Mouse (Mus musculus) myocyte (in vitro differentiated cells): ENCODE data around the gene Plek. TPM values are rescaled to one million over a fixed set of nuclear protein-coding genes. Genes with fewer than 3 reads are reported as not detected.

Experiments used
- H3K27me3 ChIP-seq: one replicate; pipeline ENCODE4 v1.6.1; 2011; ENCODE audit not compliant: control insufficient read depth, insufficient read depth, insufficient read length
- H3K36me3 ChIP-seq: one replicate; pipeline ENCODE4 v1.6.1; 2011; ENCODE audit not compliant: control insufficient read depth, insufficient read depth
- H3K4me2 ChIP-seq: one replicate; pipeline ENCODE4 v1.6.1; 2011; ENCODE audit warnings: low read depth, control low read depth
- H3K4me3 ChIP-seq: one replicate; pipeline ENCODE4 v1.5.1; 2011; ENCODE audit warnings: mild to moderate bottlenecking, control low read depth, moderate library complexity
- H3K79me2 ChIP-seq: one replicate; pipeline ENCODE4 v1.6.1; 2011; ENCODE audit not compliant: control insufficient read depth, insufficient read depth
- H3ac ChIP-seq: one replicate; pipeline ENCODE4 v1.6.1; 2011; ENCODE audit not compliant: control insufficient read depth, insufficient read length
- CEBPB ChIP-seq: IDR thresholded peaks from 2 replicates; pipeline ENCODE4 v1.6.1; 2011; ENCODE audit warnings: mild to moderate bottlenecking, moderate library complexity; ENCODE audit not compliant: poor library complexity, insufficient read depth, severe bottlenecking
- E2F4 ChIP-seq: IDR thresholded peaks from one replicate; pipeline ENCODE4 v1.6.1; 2011; ENCODE audit warnings: mild to moderate bottlenecking, control low read depth, moderate library complexity; ENCODE audit not compliant: insufficient read depth
- MAX ChIP-seq: IDR thresholded peaks from one replicate; pipeline ENCODE4 v1.6.1; 2011; ENCODE audit warnings: low read depth, mild to moderate bottlenecking, control low read depth
- MYOD1 ChIP-seq, 3 experiments: IDR thresholded peaks; one replicate each; pipeline ENCODE4 v1.6.1; 2011; ENCODE audit warnings: control low read depth in 2 of 3, low read depth in 2 of 3, mild to moderate bottlenecking in 2 of 3, moderate library complexity in 1 of 3; ENCODE audit not compliant: insufficient read length in 2 of 3, control insufficient read depth in 1 of 3
- MYOG ChIP-seq, 3 experiments: IDR thresholded peaks; one replicate each; pipeline ENCODE4 v1.6.1; 2011; ENCODE audit warnings: control low read depth in 2 of 3, low read depth in 2 of 3, mild to moderate bottlenecking in 2 of 3; ENCODE audit not compliant: insufficient read length in 2 of 3, control insufficient read depth in 1 of 3, insufficient read depth in 1 of 3
- POLR2A ChIP-seq: IDR thresholded peaks from one replicate; pipeline ENCODE4 v1.6.1; 2011; ENCODE audit warnings: low read depth, mild to moderate bottlenecking, control low read depth, moderate library complexity; ENCODE audit not compliant: insufficient read length
- POLR2AphosphoS2 ChIP-seq: IDR thresholded peaks from one replicate; pipeline ENCODE4 v1.6.1; 2011; ENCODE audit warnings: low read depth, control low read depth; ENCODE audit not compliant: insufficient read length
- REST ChIP-seq: IDR thresholded peaks from one replicate; pipeline ENCODE4 v1.6.1; 2011; ENCODE audit warnings: mild to moderate bottlenecking, control low read depth, moderate library complexity; ENCODE audit not compliant: insufficient read depth, insufficient read length
- SRF ChIP-seq: IDR thresholded peaks from one replicate; pipeline ENCODE4 v1.6.1; 2011; ENCODE audit warnings: low read depth; ENCODE audit not compliant: control insufficient read depth, insufficient read length
- TCF12 ChIP-seq: IDR thresholded peaks from one replicate; pipeline ENCODE4 v1.6.1; 2011; ENCODE audit warnings: mild to moderate bottlenecking, control low read depth; ENCODE audit not compliant: poor library complexity, insufficient read depth, severe bottlenecking
- TCF3 ChIP-seq: IDR thresholded peaks from one replicate; pipeline ENCODE4 v1.6.1; 2011; ENCODE audit warnings: low read depth, control low read depth; ENCODE audit not compliant: insufficient read length
- USF1 ChIP-seq: IDR thresholded peaks from one replicate; pipeline ENCODE4 v1.6.1; 2011; ENCODE audit warnings: low read depth, mild to moderate bottlenecking, control low read depth, moderate library complexity
- polyA plus RNA-seq: library from polyadenylated mRNA; unstranded; fragments of >200 nt; fragmentation: generic; extraction: Trizol; gene quantifications from one replicate; pipeline ENCODE4 v1.2.1, GENCODE M21; 2012; ENCODE audit warnings: missing spikeins

Gene Plek
- polyA plus RNA-seq, 1 experiment, result 0.96 TPM

DNA sequence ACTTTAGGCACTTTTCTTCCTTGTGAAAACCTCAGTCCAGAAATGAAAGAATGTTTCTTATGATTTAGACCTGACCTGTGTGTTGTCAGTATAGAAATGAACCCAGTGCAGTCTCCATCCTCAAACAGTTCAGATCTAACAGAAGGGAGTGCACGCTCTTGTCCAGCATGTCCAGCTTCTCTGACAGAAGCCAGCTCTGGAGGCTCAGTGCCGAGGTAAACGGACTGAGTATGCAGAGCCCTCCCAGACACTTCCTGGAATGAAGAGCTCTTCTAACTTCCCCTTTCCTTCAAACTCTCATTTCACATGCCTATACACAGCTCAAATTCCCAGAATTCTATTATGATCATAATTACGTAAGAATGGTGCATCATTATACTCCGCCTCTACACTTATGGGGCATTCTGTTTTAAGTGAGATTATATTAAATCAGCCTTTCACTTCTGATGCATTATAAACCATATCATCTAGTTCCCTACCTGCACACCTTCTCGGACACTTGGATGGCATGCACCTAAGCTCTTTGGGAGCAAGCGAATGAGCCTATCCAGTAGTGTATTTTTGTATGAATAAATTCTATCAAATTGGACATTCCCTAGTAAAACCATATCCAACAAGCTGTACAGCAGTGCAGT, 49.3 kb downstream of the Plek start:
- Histone ChIP-seq H3K4me2 (no peak overlapping the region), H3ac (no peak overlapping the region), H3K4me3 (no peak overlapping the region), H3K36me3 (no peaks in the 10 kb centered on the region), H3K79me2 (no peaks in the 10 kb centered on the region), H3K27me3 (no peaks in the 10 kb centered on the region)
- TF ChIP-seq POLR2A (no peak), TCF12 (no peak), USF1 (no peak), MYOD1 (IDR thresholded peaks at IDR 0.05; ENCODE audit: control insufficient read depth in 1 of 3, insufficient read length in 2 of 3, low read depth in 2 of 3) (no peak), MAX (no peak), CEBPB (no peak), SRF (no peak), TCF3 (no peak), POLR2AphosphoS2 (no peak), REST (no peak), MYOG (IDR thresholded peaks at IDR 0.05; ENCODE audit: control insufficient read depth in 1 of 3, insufficient read depth in 1 of 3, insufficient read length in 2 of 3, low read depth in 2 of 3) (no peak), E2F4 (no peak)

DNA sequence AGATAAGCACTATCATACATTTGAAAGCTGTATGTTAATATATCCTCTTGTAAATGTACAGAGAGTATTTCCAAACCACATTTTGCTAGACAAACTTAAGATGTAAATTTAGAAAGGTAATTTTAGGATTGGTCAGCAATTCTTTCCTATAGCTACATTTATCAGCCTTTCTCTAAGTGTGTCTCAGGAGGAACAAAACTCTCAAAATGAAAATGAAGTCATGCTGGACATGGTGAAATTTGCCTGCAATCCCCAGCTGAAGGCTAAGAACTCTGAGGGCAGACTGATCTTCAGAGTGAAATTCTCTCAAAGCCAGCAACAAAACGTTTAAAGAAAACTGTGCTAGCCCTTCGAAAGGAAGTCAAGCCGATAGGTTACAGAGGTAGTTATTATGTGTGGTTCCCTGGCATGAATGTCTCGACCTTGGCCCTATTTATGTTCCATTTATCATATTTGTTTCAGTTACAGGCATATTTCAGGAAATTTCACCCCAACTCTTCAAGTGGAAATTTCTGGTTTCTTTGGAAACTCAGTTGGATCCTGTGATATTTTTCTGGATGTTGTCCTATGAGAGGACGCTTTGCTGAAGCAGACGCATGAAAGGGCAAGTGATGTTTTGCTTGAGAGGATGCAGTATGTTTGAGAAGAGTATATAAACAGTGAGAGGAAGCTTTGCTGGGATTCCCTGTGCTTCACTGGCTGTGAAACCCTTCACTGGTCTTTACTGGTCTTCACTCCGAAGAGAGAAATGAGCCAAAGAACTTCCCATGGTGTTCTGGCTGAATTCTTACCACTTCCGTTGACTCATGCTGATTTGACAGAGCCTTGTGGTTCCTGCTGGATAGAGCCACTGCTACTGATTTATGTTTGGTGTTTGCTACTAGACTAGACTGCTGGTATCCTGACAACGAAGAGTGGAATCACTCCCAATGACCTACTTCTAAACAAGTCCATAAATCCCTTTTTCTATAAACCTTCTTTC, 51.5 kb downstream of the Plek start:
- Histone ChIP-seq H3K4me3 (no peak overlapping the region), H3K4me2 (peak overlapping the region; percentile 56), H3K36me3 (no peaks in the 10 kb centered on the region), H3K79me2 (no peaks in the 10 kb centered on the region), H3K27me3 (no peaks in the 10 kb centered on the region), H3ac (no peak overlapping the region)
- no peak for TF ChIP-seq USF1
- TF ChIP-seq CEBPB, result peak; percentile 87

DNA sequence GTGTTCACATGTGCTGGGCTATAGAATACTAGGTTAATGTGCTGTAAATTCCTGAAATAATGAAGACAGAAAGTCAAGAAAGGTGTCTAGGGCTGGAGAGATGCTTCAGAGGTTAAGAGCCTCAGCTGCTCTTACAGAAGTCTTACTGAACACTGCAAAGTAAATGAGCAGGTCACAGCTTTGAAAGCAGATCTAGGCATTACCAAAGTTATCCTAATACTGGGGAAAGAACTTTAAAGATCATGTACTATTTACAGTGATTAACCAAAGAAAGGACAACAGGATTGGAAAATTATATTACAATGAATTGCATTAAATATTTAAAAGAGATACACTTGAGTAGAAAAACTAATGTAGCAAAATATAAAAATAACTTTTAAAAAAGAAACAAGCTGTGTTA, 52.2 kb downstream of the Plek start:
- Histone ChIP-seq H3K4me3 (no peak overlapping the region), H3ac (no peak overlapping the region), H3K79me2 (no peaks in the 10 kb centered on the region), H3K27me3 (no peaks in the 10 kb centered on the region), H3K36me3 (no peaks in the 10 kb centered on the region), H3K4me2 (no peak overlapping the region)
- TF ChIP-seq MYOD1 (IDR thresholded peaks at IDR 0.05; ENCODE audit: control insufficient read depth in 1 of 3, insufficient read length in 2 of 3, low read depth in 2 of 3) (no peak), TCF3 (no peak), USF1 (no peak), REST (no peak), MAX (no peak), SRF (no peak), POLR2AphosphoS2 (no peak), POLR2A (no peak), TCF12 (no peak), MYOG (IDR thresholded peaks at IDR 0.05; ENCODE audit: control insufficient read depth in 1 of 3, insufficient read depth in 1 of 3, insufficient read length in 2 of 3, low read depth in 2 of 3) (no peak), CEBPB (no peak), E2F4 (no peak)

DNA sequence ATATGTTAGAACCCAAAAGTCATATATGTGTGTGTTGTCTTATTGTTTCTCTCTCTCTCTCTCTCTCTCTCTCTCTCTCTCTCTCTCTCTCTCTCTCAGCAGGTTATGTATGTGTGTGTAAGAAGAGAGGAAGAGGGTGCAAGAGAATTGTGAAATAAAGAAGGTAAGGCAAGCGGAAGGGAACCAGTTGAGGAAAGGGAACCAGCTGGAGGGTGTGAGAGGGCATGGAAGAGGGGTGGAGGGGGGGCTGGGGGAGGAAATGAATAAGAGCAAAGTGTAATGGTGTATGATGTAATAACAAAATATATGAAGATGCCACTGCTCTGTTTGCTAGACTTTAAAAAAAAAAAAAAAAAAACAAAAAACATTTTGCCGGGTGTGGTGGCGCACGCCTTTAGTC, 52.8 kb downstream of the Plek start:
- Histone ChIP-seq H3K79me2 (no peaks in the 10 kb centered on the region), H3K4me2 (no peak overlapping the region), H3K36me3 (no peaks in the 10 kb centered on the region), H3K27me3 (no peaks in the 10 kb centered on the region), H3K4me3 (no peak overlapping the region), H3ac (no peak overlapping the region)
- TF ChIP-seq TCF12 (no peak), MYOG (IDR thresholded peaks at IDR 0.05; ENCODE audit: control insufficient read depth in 1 of 3, insufficient read depth in 1 of 3, insufficient read length in 2 of 3, low read depth in 2 of 3) (no peak), POLR2AphosphoS2 (no peak), SRF (no peak), MAX (no peak), POLR2A (no peak), CEBPB (no peak), TCF3 (no peak), USF1 (no peak), MYOD1 (IDR thresholded peaks at IDR 0.05; ENCODE audit: control insufficient read depth in 1 of 3, insufficient read length in 2 of 3, low read depth in 2 of 3) (no peak), E2F4 (no peak), REST (no peak)
